Mouse (Mus musculus): Measurements from ENCODE around the gene Ntmt1.

The Ntmt1 gene

DNA sequence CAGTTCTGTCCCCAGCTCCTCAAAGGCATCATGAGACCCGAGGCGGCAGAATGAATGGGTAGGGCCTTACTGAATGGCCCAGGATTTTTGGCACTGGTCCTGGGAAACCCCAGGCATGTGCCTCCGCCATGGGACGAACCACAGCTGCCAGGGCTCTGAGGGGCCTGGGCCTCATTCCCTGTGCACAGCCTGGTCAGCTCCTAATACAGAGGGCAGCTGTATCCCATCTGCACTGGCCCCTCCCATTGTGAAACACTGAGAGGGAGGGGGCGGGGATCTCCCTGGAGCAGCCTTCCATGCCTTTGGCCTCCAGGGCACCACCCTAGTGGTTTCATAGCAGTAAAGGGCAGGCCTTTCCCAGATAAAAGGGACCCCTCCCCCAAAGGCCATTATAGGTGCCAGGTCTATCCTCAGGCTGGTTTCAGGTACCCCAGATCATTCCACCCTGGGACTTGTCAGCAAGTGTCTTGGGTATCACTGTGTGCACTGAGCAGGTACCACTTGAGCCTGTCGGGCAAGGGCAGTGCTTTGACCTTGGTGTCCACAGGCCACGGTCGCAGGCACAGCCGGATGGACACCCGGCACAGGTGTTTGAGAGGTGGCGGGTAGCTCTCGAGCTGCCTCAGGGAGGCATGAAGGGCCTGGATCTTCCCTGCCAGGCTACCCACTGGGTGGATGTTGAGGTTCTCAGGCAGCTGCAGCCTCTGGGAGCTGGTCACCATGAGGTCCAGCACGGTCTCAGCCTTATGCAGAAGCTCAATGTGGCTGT lies 15.9 kb downstream of the Ntmt1 start:
- in situ Hi-C loops (cut with MboI, MseI) = no loop called here

GRCm38 (mm10) chr2:30826825-30827748 lies 19.5 kb downstream of the Ntmt1 start:
- in situ Hi-C loops (cut with MboI, MseI) = loop anchor here (5.0 kb wide), 1 partner anchor 110 kb away; no protein-coding TSS in a partner anchor

DNA sequence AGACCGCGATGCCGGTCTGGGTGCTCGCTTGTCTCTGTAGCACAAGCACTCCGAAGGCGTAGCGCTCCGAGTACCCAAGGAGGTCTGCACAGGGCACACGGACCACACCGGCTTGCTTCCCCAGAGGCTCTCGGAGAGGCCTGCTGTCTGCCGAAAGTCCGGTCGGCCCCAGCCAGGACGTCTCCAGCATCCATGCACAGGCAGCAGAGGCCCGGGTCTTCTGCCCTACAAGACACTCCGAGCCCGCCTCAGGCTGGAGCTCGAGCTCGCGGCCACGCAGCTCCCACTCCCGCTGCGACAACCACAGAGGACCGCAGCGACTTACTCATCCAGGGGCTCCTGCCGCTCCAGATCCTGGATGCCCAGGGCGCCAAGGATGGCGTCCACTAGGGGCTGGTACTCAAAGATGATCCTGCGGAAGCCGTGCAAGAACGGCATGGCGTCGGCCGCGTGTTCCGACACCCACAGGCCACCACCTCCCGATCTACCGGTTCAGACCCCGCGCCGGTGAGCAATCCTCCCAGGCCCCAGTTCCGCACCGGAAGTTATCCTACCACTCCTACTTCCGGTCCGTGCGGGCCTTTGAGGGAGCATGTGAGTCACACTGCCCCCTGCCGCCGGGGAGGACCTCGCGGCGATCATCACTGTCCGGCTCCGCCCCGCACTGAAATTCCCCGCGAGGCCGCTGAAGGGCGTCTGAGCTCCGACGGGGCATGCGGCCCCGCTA lies 20.3 kb downstream of the Ntmt1 start:
- in situ Hi-C loops (cut with MboI, MseI) = loop anchor here (5.0 kb wide), 1 partner anchor 109 kb away; no protein-coding TSS in a partner anchor

GRCm38 (mm10) chr2:30829315-30829714 lies 21.7 kb downstream of the Ntmt1 start:
- in situ Hi-C loops (cut with MboI, MseI) = loop anchor here (5.0 kb wide), 1 partner anchor 108 kb away; no protein-coding TSS in a partner anchor

- in situ Hi-C loops (cut with MboI, MseI) = no loop called here
Measured at GRCm38 (mm10) chr2:30830283-30830795, 22.7 kb downstream of the Ntmt1 start, which contains the start of gene Asb6. Asb6 (minus strand) TSS chr2:30830333.

DNA sequence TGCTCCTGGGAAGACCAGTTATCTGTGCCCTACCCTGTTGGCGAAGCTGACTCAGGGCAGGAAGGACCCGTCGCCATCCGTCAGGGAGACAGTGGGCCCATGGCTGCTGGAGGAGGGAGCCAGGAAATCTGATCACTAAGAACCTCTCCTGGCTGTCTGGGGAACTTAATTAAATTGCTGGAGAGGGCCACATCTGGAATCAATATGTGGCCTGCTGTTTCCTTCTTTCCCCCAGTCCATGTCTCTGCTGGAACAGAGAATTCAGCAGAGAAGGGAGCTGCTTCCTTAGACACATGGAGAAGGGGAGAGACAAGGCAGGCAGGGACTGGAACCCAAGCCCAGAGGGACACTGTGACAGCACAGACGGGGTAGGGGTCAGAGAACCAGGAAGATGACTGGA lies 26.0 kb downstream of the Ntmt1 start:
- in situ Hi-C loops (cut with MboI, MseI) = no loop called here

DNA sequence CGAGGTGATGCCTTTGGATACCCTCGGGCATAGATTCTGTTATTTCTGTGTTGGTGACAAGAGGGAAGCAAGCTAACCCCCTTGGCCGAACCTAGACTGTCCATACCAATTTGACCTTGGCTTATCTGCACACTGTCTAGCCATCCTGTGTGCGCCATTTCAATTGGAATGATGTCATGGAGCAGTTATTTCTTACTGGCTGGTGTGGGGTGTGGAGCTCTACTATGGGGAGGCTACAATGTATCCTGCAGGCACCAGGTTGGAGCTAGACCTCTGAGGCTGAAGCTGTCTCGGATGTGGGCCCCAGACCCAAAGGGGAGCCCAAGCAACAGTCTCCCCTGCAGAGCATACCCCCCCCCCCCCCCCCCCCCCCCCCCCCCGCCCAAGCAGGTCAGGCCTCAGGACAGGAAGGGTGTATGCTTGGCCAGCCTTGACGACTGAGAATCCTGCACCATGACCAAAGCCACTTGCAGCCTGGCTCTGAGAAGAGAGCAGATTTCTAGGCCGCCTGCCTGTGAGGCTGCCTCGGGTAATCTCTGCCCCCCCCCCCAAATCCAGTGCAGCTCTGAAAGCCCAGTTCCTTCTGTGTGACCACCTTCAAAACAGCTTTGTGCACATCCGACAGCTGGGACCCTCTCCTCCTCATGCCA lies 26.9 kb downstream of the Ntmt1 start, which contains the start of gene Prrx2:
Gene Prrx2, plus strand, starts transcription at position 600 of the 650 bp plus-strand sequence.
- in situ Hi-C loops (cut with MboI, MseI) = no loop called here

DNA sequence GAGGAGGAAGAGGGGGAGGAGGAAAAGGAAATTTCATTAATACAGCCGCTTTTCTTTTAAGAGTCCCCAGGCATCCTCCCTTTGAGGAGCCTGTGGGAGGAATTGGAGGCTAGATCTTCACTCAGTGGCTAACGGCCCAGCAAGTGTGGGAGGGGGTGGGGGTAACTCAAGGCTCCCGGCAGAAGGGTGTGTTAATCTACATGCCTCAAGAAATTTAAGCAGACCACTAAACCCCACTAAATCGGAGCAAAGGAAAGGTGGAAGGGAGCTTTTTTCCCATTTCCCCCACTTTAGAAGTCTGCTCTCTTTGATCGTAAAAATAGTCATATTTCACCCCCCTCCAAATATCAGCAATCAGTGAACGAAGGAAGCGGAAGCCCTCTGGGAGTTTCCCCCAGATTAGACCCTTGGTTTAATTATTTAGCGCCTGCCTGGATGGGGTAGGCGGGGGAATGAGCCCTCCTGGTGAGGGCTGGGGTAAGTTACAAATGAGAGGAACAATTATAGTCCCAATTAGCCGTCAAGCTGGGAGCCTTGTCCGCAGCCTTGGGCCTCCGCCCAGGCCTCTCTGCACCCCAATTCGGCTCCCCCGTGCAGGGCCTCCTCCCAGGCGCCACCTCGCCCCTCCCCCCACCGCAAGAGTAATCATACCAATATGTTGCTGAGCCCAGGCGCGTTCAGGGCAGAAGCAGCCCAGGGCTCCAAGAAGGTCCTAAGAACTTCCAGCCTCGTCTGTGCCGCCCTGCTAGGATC lies 28.8 kb downstream of the Ntmt1 start:
- in situ Hi-C loops (cut with MboI, MseI) = no loop called here

DNA sequence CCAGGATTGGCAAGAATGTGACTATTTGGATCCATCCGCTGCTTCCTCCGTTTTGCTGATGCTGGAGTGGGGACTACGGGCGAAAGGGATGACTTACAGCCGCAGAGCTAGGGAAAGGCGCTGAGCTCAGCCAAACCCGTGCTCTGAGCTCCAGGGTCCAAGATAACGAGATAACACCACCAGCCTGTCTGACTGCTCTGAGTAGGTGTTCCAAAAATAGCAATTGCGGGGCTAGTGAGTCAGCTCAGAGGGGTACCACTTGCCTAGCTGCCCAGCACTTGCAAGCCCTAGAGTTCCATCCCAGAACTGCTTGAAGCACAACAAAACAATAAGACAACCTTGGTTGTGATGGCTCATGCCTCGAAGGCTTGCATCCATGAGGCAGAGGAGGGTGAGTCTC lies 35.0 kb downstream of the Ntmt1 start:
- in situ Hi-C loops (cut with MboI, MseI) = no loop called here

GRCm38 (mm10) chr2:30845152-30846070 lies 37.8 kb downstream of the Ntmt1 start:
- in situ Hi-C loops (cut with MboI, MseI) = no loop called here

- in situ Hi-C loops (cut with MboI, MseI) = no loop called here
Measured at GRCm38 (mm10) chr2:30846236-30846635, 38.6 kb downstream of the Ntmt1 start.

DNA sequence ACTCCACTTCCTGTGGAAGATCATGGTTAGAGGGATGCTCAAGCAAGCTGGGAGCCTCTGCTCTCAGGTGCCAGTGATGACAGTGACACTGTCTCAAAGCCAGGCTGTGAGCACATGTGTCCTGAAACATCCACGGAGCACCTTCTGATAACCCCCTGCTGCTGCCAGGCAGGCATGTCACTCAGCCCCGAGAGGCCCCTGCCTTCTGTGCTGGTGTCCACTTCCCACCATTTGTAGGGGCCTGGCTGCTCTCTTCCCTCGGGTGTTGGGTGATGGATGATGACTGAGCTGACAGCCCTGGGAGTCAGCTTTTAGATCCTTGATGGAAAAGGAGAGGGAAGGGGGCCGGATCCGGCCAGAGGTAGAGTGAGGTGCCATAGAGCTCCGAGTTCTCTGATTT lies 39.1 kb downstream of the Ntmt1 start:
- in situ Hi-C loops (cut with MboI, MseI) = no loop called here

- in situ Hi-C loops (cut with MboI, MseI) = no loop called here
Measured at GRCm38 (mm10) chr2:30848184-30848583, 40.6 kb downstream of the Ntmt1 start.

- in situ Hi-C loops (cut with MboI, MseI) = no loop called here
Measured at GRCm38 (mm10) chr2:30850581-30850980, 43.0 kb downstream of the Ntmt1 start.

DNA sequence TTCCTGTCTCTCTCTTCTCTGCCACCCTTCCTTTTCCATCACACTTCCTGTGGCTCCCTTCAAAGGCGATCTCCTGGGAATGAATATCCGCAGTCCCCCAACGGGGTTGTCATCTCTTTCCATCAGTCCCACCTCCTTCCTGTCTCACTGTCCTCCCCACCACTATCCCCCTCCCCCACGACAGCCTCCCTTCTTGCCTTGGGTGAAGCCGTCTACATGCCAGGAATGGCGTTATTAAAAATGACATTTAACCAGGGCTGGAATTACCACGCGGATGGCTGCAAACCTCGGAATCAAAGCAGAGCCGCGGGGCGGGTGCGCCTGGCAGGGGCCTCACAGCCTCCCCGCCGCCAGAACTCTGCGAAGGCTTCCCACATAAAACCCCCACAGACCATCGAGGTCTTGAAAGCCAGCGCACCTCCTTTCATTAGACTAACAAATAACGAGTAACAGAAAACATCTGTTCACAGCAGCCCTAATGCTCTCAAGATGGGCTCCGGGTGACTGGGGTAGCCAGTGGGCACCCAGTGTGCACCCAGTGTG lies 45.2 kb downstream of the Ntmt1 start:
- in situ Hi-C loops (cut with MboI, MseI) = no loop called here

DNA sequence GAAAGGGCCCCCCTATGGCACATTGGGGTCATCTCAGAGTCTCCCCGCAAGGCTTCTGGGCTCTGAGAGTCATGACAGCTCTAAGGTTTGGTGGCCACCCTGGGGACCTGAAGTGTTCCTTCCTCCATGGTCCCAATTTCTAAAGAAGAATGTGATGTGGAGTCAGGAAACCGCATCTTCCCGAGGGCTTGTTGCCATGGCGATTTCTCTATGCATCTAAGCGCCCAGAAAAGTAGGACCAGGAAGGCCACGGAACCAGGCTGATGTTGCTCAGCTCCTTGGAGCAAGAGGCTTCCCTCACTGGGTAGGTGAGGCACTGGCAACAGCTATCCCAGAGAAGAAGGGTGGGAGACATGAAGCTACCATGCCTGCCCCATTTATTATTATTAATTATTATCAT lies 49.5 kb downstream of the Ntmt1 start:
- in situ Hi-C loops (cut with MboI, MseI) = no loop called here

- in situ Hi-C loops (cut with MboI, MseI) = no loop called here
Measured at GRCm38 (mm10) chr2:30859782-30860181, 52.2 kb downstream of the Ntmt1 start.

DNA sequence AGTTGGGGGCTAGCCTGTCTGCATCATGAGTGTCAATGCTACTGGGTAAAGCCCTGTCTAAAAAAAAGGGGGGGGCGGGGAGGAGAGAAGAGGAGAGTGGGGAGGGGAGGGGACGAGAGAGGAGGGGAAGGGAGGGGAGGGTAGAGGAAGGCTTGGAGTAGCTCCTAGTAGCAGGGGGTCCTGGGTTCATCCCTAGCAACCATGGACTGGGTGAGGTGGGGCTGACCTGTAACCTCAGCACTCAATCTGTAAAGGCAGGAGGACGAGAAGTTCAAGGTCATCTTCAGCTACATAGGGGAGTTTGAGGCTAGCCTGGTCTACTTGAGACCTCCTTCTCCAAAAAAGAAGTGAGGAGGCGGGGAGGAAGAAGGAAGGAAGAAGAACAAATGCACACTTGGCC lies 54.5 kb downstream of the Ntmt1 start:
- in situ Hi-C loops (cut with MboI, MseI) = no loop called here

GRCm38 (mm10) chr2:30863574-30863973 lies 55.9 kb downstream of the Ntmt1 start:
- in situ Hi-C loops (cut with MboI, MseI) = no loop called here

Measured in T-helper 2 cell (primary cell).